Mouse (Mus musculus) splenic B cell, adult 2 months (primary cell): ENCODE results near the gene Gm10203.

Experiments used
- DNase-seq: peaks from one replicate; pipeline ENCODE4 v3.0.0-alpha.2; 2011; ENCODE audit warnings: low read depth, low spot score
- H3K27me3 ChIP-seq: 2 replicates; pipeline ENCODE4 v1.6.1; 2012; ENCODE audit warnings: mild to moderate bottlenecking, low read length, moderate library complexity, mixed read lengths; ENCODE audit not compliant: control insufficient read depth, poor library complexity, insufficient read depth, severe bottlenecking
- H3K36me3 ChIP-seq: 2 replicates; pipeline ENCODE4 v1.6.1; 2012; ENCODE audit warnings: mild to moderate bottlenecking, low read length, moderate library complexity, mixed read lengths; ENCODE audit not compliant: control insufficient read depth, poor library complexity, insufficient read depth, severe bottlenecking

Gene Gm10203

DNA sequence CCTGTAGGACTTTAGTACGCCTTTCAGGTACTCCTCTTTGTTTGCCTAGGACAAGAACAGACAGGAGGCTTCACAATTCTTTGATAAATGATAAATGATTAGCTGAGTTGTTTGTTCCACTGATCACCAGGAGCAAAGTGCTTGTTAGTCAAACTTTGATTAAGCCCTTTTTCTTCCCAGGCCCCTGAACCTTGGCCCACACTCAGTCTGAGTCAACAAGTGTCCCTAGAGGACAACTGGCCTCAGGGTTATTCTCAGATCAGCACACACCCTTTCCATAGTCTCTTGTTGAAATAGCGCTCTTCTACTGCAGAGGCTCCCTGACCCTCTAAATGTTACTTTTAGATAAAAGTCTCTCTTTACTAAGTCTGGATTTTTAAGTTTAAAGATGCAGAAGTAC, 11.0 kb upstream of the Gm10203 start:
- Histone ChIP-seq H3K36me3 (no peaks in the 10 kb centered on the region), H3K27me3 (no peaks in the 10 kb centered on the region; the same call in 1 of the 2 replicates)
- no peak for DNase-seq

DNA sequence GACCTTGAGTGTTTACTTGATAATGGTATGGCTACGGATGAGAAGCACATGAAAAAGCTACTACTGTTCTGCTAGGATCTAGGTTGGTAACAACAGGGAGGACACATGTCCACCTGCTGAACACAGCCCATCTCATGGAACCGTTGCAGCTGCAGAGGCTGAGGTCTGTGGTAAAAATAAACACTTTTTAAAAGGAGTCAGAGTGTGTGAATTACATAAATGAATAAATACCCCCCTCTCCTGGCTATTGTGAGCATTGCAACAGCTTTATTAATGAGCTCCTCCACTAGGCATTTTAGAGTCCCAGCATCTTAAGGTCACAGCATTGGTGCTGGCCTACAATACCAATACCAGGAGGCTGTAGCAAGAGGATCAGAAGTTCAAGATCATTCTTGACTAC, 10.1 kb upstream of the Gm10203 start:
- Histone ChIP-seq H3K36me3 (no peaks in the 10 kb centered on the region), H3K27me3 (no peaks in the 10 kb centered on the region; the same call in 1 of the 2 replicates)
- DNase-seq, result peak; percentile 86

DNA sequence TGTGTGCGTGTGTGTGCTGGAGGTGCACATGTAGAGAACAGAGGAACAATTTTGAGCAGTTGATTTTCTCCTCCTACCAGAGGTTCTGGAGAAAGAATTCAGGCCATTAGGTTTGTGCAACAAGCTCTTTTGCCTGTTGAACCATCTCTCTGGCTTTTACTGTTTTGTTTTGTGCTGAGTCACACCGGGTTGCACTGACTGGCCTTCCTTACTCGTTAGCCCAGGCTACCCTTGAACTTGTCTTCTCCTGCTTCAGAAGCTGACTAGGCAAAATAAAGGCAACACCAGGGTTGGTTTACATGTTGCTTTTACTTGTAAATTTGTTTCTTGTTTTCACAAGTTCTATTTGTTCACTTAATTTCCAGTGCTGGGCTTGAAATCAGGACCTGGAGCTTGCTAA, 6.9 kb upstream of the Gm10203 start:
- no peaks in the 10 kb centered on the region for H3K36me3 ChIP-seq
- H3K27me3 ChIP-seq, result no peaks in the 10 kb centered on the region
- DNase-seq, result no peak

DNA sequence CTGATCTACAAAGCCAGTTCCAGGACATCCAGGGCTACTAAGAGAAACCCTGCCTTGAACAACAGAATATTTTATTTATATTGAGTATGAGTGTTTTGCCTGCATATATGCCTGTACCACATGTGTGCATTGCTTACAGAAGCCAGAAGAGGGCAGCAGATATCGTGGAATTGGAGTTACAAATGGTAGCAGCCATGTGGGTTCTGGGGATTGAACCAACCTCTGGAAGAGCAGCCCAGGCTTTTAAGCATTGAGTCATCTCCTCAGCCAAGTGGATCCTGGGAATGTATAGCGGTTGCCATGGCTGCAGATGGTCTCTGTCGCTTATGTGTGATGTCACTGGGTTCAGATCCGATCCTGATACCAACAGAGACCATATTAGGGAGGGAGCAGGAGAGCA, 3.3 kb upstream of the Gm10203 start:
- Histone ChIP-seq H3K27me3 (no peaks in the 10 kb centered on the region), H3K36me3 (no peaks in the 10 kb centered on the region)
- DNase-seq, result peak; percentile 72

GRCm38 (mm10) chr6:149131111-149131510, 1.1 kb downstream of the Gm10203 start:
- H3K27me3 ChIP-seq, result no peaks in the 10 kb centered on the region
- H3K36me3 ChIP-seq, result no peaks in the 10 kb centered on the region
- DNase-seq, result no peak

DNA sequence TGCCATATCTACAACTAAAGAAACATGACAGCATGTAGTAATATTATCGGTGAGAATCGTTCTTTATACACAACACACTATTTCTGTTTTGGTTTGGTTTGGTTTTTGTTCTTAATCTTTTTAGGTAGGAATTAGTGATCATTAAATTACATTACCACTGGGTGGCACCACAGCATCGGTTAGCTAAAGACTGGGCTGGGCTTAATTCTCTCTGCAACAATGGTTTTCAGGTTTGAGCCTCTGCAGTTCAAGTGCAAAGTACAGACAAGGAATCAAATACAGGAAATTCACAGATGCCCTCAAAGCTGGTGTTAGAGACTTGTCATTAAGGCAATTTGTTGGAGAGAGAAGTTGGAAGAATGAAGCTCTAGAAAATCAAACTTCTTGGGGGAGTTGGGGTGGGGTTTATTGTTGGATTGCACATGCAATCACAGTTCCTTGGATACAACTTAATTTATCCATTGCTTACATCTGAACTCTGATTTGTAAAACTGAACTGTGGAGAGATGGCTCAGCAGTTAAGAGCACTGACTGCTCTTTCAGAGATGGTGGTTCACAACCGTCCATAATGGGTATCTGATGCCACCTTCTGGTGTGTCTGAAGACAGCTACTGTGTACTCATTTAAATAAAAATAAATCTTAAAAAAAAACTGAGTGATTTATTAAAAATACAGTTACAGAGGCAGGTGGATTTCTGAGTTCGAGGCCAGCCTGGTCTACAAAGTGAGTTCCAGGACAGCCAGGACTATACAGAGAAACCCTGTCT, 2.5 kb downstream of the Gm10203 start:
- DNase-seq, result peak; percentile 88
- no peaks in the 10 kb centered on the region for H3K27me3 ChIP-seq

DNA sequence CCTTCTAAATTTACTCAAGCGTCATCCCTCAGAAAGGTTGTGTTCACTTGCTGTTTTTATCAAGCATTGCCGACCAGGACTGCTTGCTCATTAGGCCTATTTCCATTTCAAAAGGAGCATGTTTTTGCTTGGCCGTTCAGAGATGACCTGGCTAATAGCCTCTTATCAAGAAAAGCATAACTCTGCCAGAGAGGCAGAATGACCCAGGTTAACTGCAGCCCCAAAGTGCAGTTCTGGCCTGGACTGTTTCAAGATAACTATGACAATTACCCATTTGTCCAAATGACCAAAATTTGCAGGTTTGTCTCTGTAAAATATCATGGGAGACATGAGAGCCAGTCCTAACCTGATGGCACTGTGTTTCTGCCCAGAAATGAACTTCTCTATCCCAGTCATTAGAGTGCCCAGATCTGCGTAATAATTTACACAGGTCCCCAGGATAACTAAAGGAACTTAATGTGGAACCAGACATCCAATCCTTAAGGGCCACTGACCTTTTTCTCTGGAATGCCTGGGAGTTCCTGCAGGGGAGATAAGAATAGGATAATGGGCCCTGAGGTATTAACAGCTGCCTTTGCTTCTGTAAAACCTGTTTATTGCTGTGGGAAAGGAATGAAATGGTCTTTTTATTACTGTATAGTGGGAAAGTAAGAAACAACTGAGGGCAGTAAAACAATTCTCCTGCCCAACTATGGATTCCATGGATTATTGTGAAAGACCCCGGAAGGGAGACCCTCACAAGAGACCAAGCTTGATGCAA, 4.6 kb downstream of the Gm10203 start:
- DNase-seq, result no peak

More for the DNA sequence above, 2.5 kb downstream of the Gm10203 start:
- no peaks in the 10 kb centered on the region for H3K36me3 ChIP-seq

GRCm38 (mm10) chr6:149135631-149136030, 5.7 kb downstream of the Gm10203 start:
- no peaks in the 10 kb centered on the region for H3K27me3 ChIP-seq
- no peak for DNase-seq
- H3K36me3 ChIP-seq, result no peaks in the 10 kb centered on the region

More for the DNA sequence above, 4.6 kb downstream of the Gm10203 start:
- Histone ChIP-seq H3K27me3 (no peaks in the 10 kb centered on the region), H3K36me3 (no peaks in the 10 kb centered on the region)

GRCm38 (mm10) chr6:149137936-149138335, 8.0 kb downstream of the Gm10203 start:
- Histone ChIP-seq H3K36me3 (no peaks in the 10 kb centered on the region), H3K27me3 (no peaks in the 10 kb centered on the region)
- DNase-seq, result no peak

- no peaks in the 10 kb centered on the region for H3K36me3 ChIP-seq
- peak; percentile 72 for DNase-seq
- no peaks in the 10 kb centered on the region for H3K27me3 ChIP-seq
These were observed 9.0 kb downstream of the Gm10203 start for GRCm38 (mm10) chr6:149139011-149139410.

DNA sequence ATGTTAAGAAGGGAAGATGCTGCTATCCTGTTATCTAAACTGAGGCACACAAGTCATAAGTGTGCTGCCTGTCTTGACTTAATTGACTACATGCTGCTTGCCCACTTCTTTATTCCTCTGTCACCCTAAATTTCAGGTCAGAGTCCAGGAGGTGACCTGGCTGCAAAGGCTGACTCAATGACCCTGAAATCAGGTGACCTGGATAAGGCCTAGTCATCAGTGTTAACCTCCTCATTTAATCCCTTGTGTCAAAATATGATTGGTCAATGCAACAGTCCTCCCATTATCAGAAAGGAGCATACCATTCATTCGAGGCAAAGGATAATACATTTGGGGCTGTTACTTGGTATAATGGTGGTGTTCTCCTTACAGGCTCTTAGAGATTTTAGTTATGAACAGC, 9.5 kb downstream of the Gm10203 start, which contains the start of gene Etfbkmt:
Etfbkmt (plus strand) TSS at position 379 of the 400 bp plus-strand sequence.
- H3K27me3 ChIP-seq, result no peaks in the 10 kb centered on the region
- no peaks in the 10 kb centered on the region for H3K36me3 ChIP-seq
- DNase-seq, result no peak

DNA sequence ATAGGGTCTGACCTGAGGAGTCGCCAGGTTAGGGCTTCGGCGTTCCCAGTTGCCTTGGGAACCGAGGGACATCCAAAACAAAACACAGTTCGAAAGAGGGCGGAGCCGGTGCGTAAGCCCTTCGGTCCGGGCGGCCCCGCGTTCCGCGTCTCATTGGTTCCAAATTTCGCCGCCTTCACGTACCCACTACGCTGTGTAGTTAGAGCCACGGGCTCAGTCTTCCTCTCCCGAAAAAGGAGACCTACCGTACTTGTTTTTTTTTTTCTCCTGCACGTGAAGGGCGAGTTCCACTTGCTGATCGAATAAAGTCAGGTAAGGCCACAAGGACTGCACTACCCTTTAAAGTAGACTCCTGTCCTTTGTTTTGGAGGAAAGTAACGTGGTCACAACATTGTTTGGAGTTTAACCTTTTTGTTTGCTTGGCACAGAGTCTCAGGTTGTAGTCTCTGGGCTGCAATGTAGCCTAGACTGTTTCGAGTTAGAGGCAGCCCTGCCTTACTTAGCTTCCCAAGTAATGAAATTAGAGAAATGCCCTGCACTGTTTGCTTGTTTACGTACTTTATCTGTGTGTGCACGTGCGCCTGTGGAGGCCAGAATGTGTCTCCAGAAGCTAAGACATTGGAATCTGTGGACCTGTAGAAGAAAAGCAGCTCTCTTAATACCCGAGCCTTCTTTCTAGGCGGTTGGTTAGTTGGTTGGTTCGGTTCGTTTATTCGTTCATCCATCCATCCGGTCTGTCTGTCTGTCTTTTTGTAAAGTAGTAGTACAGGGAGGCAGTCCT, 11.6 kb downstream of the Gm10203 start:
- Histone ChIP-seq H3K36me3 (no peaks in the 10 kb centered on the region), H3K27me3 (no peaks in the 10 kb centered on the region)

DNA sequence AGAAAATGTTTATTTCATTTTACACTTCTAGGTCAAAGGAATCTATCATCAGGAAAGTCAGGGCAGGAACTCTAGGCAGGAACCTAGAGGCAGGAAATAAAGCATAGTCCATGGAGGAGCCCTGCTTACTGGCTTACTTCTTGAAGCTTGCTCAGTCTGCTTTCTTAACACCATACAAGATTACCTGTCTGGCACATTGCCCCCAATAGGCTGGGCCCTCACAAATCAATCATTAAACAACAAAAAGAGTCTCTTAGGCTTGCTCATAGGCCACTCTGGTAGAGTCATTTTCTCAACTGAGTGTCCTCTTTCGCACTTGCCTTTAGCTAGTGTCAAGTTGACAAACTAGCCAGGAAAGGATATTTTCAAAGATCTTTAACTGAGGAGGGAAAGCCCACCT, 15.2 kb downstream of the Gm10203 start:
- no peak for DNase-seq
- Histone ChIP-seq H3K27me3 (no peaks in the 10 kb centered on the region), H3K36me3 (0 out of 2 replicates have a peak, but pooled peaks cover 2% of the 10 kb centered on the region)

More for the DNA sequence above, 11.6 kb downstream of the Gm10203 start:
- DNase-seq, result peak; percentile 92

DNA sequence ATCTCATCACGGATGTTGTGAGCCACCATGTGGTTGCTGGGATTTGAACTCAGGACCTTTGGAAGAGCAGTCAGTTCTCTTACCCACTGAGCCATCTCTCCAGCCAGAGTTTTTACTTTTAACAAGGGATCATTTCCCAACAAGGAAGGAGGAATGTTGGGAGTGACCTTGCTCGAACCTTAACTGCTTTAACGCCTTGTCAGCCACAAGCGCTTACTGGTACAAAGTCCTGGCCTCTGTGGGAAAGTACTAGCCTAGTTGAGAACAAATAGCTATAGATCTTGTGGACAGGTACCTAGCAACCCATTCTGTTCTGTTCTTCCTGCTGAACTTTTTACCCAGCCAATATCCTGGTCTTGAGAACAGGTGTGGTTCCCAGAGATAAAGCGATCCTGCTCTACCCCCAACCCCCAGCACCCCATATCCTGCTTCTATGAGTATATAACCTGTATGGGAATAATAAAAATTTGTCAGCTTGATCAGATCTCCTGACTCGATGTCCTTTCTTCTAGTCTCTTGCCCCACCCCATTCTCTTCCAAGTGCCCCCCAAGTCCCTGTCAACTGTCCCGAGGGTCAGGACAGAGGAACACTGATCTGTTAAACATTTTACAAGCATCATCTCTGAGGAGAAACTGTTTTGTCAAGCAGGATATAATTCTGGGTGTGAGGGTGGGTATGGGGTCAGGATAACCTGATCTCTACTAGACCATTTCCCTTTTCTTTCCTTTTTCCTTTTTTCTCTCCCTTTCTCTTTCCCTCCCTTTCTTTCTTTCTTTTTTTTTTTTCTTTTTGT, 18.7 kb downstream of the Gm10203 start:
- Histone ChIP-seq H3K36me3 (0 out of 2 replicates have a peak, but pooled peaks cover 2% of the 10 kb centered on the region), H3K27me3 (no peaks in the 10 kb centered on the region)
- DNase-seq, result no peak
